In genomic region chr15:96566850-96567271, GRCm38 (mm10) we compare ENCODE assay signal across 7 mouse cellular contexts.
DNase-seq lines count a peak whose midpoint lies in the region; ATAC-seq lines count a peak whose summit lies in the region.

No protein-coding gene starts in this region.

- peak; percentile 47; the same call in 1 of the 2 replicates for ATAC-seq in heart, embryonic 11.5 days (replicated peaks; ENCODE audit: insufficient number of reproducible peaks, low FRiP score, low TSS enrichment)
- peak; percentile 79 for ATAC-seq in lung, embryonic 16.5 days (ENCODE audit: low read depth)

- H3K4me3 ChIP-seq in heart, embryonic 11.5 days (ENCODE audit: low read depth, low read length) = peak overlapping the region; percentile 44
- peak overlapping the region; percentile 46 for H3K4me3 ChIP-seq in lung, embryonic 16.5 days (ENCODE audit: low read length)

- H3K4me2 ChIP-seq in heart, embryonic 11.5 days = peak overlapping the region; percentile 71
- H3K4me2 ChIP-seq in lung, embryonic 16.5 days (ENCODE audit: low read depth, low read length) = peak overlapping the region; percentile 50

- peak overlapping the region; percentile 56 for H3K9ac ChIP-seq in heart, embryonic 11.5 days (ENCODE audit: low read depth, low read length)
- H3K9ac ChIP-seq in lung, embryonic 16.5 days (ENCODE audit: low read length) = 0 out of 2 replicates have a peak overlapping the region, but pooled peaks have one; percentile 29

- no peak overlapping the region for H3K27ac ChIP-seq in heart, embryonic 11.5 days (ENCODE audit: low read depth, low read length)
- no peak overlapping the region for H3K27ac ChIP-seq in lung, embryonic 16.5 days (ENCODE audit: low read length)

- no peaks in the 10 kb centered on the region; the same call in 1 of the 2 replicates for H3K27me3 ChIP-seq in heart, embryonic 11.5 days (ENCODE audit: control insufficient read depth, insufficient read depth, low read length)
- H3K27me3 ChIP-seq in lung, embryonic 16.5 days (ENCODE audit: control insufficient read depth, insufficient read depth, low read depth, low read length) = no peaks in the 10 kb centered on the region

- H3K4me1 ChIP-seq in heart, embryonic 11.5 days (ENCODE audit: control insufficient read depth, insufficient read depth, low read length) = peaks cover 12% of the 10 kb centered on the region
- H3K4me1 ChIP-seq in lung, embryonic 16.5 days (replicated peaks; ENCODE audit: control insufficient read depth, insufficient read depth, low read length) = no peaks in the 10 kb centered on the region; the same call in 1 of the 2 replicates

- peak; percentile 59 for DNase-seq in adrenal gland, adult 2 months
- DNase-seq in embryo, embryonic 11.5 days (ENCODE audit: low read depth, low spot score) = peak; percentile 27
- DNase-seq in kidney, adult 9 months = peak; percentile 36
- DNase-seq in retina, embryonic 14.5 days (ENCODE audit: low spot score) = peak; percentile 62
- DNase-seq in layer of hippocampus, postnatal 10 days (ENCODE audit: low spot score in 2 of 2) = no peak

- no peaks in the 10 kb centered on the region for H3K36me3 ChIP-seq in heart, embryonic 11.5 days (ENCODE audit: control insufficient read depth, insufficient read depth, low read length)
- no peaks in the 10 kb centered on the region for H3K36me3 ChIP-seq in lung, embryonic 16.5 days (ENCODE audit: control insufficient read depth, insufficient read depth, low read length)

- H3K9me3 ChIP-seq in heart, embryonic 11.5 days (replicated peaks; ENCODE audit: control insufficient read depth, low read length) = no peaks in the 10 kb centered on the region
- no peaks in the 10 kb centered on the region for H3K9me3 ChIP-seq in lung, embryonic 16.5 days (ENCODE audit: control insufficient read depth, low read length)

- WGBS in heart, embryonic 11.5 days (ENCODE audit: insufficient replicate concordance) = 9% methylated on average over 14 of the region's 14 CpGs
- 8% methylated on average over 14 of the region's 14 CpGs for WGBS in lung, embryonic 16.5 days

Comparison
In these comparisons a context has a peak if more than half of its experiments do, and no peak if none do; other contexts are left out.
1. DNase-seq: peak in adrenal gland, adult 2 months (single experiment), embryo, embryonic 11.5 days (single experiment), kidney, adult 9 months (single experiment) and retina, embryonic 14.5 days (single experiment); none in layer of hippocampus, postnatal 10 days (0 of 2).